Mouse (Mus musculus): ENCODE results near the gene Defb19. TPM values are rescaled to one million over a fixed set of nuclear protein-coding genes. Genes with fewer than 3 reads are reported as not detected.

The Defb19 gene
- polyA plus RNA-seq, 1 experiment = not detected

DNA sequence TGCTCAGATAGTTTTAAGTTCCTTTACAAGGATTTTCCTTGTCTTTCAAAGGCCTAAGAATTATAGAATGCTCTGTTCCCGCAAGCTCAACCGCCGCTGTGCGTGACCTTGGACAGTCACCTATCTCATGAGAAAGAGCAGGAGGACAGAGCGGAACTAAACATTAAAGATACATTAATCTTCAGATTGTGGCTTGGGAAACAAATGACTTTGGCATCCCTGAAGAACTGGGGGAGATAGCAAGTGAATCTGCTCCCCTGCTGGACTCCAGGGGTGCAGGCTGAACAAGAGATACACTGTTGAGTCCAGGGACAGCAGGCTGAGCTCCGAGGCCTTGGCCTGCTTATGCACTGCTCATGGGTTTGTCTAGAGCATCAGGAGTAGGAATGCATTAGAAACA is 20.0 kb upstream of the Defb19 start:
- 91% methylated on average over 6 of the region's 6 CpGs for WGBS
- no peak for TF ChIP-seq CTCF (IDR thresholded peaks at IDR 0.05; ENCODE audit: insufficient read depth, low read depth, low read length)
- TF ChIP-seq POLR2A (IDR thresholded peaks at IDR 0.05; ENCODE audit: insufficient read depth, low read depth, low read length) = no peak
- Histone ChIP-seq H3K27ac (ENCODE audit: insufficient read depth, low read depth, low read length) (no peak overlapping the region), H3K4me3 (ENCODE audit: insufficient read depth, low read depth, low read length) (no peak overlapping the region), H3K4me1 (ENCODE audit: control insufficient read depth, insufficient read depth, low read length) (no peaks in the 10 kb centered on the region)

DNA sequence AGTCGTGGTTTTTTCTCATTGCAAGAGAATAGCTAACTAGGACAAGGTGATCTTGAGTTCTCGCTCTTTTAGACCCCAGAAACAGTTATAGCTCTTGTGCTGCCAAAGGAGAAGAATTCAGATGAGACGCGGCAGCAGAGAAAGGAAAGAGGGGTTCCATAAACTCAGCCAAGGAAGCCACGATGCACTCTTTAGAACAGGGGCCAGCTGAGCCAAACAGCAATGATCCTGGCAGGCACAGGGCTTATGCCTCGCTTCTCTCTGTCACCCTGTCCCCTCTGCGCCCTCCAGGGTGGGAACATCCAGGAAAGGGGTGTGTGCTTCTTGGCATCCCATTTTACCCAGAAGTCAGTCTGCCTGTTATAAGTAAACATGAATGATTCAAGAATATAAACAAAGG is 19.2 kb upstream of the Defb19 start, which contains the start of gene Defb45:
TSS of gene Defb45 (minus strand) at position 101 of the 400 bp plus-strand sequence.
- no peak within 1 kb of the TSS for H3K4me3 ChIP-seq (ENCODE audit: insufficient read depth, low read depth, low read length)
- TF ChIP-seq CTCF (IDR thresholded peaks at IDR 0.05; ENCODE audit: insufficient read depth, low read depth, low read length) (no peak), POLR2A (IDR thresholded peaks at IDR 0.05; ENCODE audit: insufficient read depth, low read depth, low read length) (no peak)
- WGBS = 56% methylated on average over 7 of the region's 7 CpGs
- no peak within 1 kb of the TSS for H3K27ac ChIP-seq (ENCODE audit: insufficient read depth, low read depth, low read length)
- H3K4me1 ChIP-seq (ENCODE audit: control insufficient read depth, insufficient read depth, low read length) = no peaks in the 10 kb centered on the region

DNA sequence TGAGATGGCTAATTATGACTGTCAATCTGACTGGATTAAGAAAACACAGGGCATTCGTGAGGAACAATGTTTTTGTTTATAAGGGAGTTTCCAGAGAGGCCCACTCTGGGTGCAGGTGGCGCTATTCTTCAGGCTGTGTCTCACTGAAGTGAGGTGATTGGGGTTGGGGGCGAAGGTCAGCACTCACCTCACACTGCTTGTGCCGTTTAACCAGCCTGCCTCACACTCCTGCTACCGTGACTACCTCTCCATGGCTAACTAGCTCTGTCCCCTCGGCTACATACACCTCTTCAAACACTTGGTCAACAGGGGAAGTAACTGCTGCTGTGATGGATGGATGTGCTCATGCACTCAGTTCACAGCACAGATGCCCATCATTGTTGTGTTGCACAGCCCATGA is 8.9 kb upstream of the Defb19 start:
- H3K4me3 ChIP-seq (ENCODE audit: insufficient read depth, low read depth, low read length) = no peak overlapping the region
- WGBS = 51% methylated on average over 6 of the region's 6 CpGs
- TF ChIP-seq POLR2A (IDR thresholded peaks at IDR 0.05; ENCODE audit: insufficient read depth, low read depth, low read length) (no peak), CTCF (IDR thresholded peaks at IDR 0.05; ENCODE audit: insufficient read depth, low read depth, low read length) (no peak)
- H3K4me1 ChIP-seq (ENCODE audit: control insufficient read depth, insufficient read depth, low read length) = no peaks in the 10 kb centered on the region
- no peak overlapping the region for H3K27ac ChIP-seq (ENCODE audit: insufficient read depth, low read depth, low read length)

DNA sequence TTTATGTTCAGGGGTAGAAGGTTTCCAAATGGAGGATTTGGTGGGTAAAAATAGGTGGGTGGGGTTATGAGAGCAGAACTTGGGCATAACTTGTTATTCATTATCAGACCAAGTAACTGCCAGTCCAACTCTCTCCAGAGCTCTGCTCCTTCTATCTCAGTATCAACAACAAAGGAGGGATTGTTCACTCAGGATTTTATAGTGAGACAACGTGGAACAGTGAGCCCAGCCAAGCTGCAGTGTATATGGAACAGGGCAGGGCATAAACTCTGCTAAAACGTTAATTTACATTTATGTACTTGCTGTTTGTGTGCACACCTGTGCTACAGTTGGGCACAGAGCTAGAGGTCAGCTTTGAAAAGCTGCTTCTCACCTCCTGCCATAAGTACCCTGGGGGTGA is 8.3 kb upstream of the Defb19 start:
- Histone ChIP-seq H3K4me3 (ENCODE audit: insufficient read depth, low read depth, low read length) (no peak overlapping the region), H3K4me1 (ENCODE audit: control insufficient read depth, insufficient read depth, low read length) (no peaks in the 10 kb centered on the region), H3K27ac (ENCODE audit: insufficient read depth, low read depth, low read length) (no peak overlapping the region)
- no peak for TF ChIP-seq CTCF (IDR thresholded peaks at IDR 0.05; ENCODE audit: insufficient read depth, low read depth, low read length)
- TF ChIP-seq POLR2A (IDR thresholded peaks at IDR 0.05; ENCODE audit: insufficient read depth, low read depth, low read length) = no peak
- WGBS = 34% methylated on average over 2 of the region's 2 CpGs

DNA sequence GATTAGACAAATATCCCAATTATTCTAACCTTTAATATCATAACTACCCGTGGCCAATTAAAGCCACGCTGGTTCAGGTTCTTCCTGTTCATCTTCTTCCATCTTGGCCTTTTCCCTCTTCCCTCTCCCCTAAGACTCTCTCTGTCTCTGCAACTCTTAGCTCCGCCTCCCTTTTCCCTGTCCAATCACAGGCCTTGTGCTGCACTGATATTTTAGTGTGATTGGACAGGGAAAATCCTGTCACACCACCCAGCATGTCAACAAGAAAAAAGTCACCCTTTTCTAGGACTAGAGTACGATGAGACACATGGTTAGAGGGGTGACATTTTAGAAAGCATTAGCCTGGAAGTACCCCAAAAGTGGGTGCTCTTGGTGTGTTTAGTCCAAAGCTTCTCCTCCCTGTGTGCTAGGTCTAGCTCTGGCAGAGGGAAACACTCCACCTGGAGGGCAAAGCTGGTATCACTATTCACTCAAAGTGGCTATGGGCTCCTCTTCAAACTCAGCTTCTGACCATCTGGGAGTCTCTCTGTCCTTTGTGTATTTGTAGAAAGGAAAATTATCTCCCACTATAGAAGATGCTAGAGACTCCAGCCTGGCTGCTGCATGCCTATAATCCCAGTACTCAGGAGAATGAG is 6.9 kb upstream of the Defb19 start:
- TF ChIP-seq POLR2A (IDR thresholded peaks at IDR 0.05; ENCODE audit: insufficient read depth, low read depth, low read length) (no peak), CTCF (IDR thresholded peaks at IDR 0.05; ENCODE audit: insufficient read depth, low read depth, low read length) (no peak)
- no peak overlapping the region for H3K4me3 ChIP-seq (ENCODE audit: insufficient read depth, low read depth, low read length)
- no peaks in the 10 kb centered on the region for H3K4me1 ChIP-seq (ENCODE audit: control insufficient read depth, insufficient read depth, low read length)
- WGBS = 79% methylated on average over 4 of the region's 4 CpGs
- H3K27ac ChIP-seq (ENCODE audit: insufficient read depth, low read depth, low read length) = no peak overlapping the region

DNA sequence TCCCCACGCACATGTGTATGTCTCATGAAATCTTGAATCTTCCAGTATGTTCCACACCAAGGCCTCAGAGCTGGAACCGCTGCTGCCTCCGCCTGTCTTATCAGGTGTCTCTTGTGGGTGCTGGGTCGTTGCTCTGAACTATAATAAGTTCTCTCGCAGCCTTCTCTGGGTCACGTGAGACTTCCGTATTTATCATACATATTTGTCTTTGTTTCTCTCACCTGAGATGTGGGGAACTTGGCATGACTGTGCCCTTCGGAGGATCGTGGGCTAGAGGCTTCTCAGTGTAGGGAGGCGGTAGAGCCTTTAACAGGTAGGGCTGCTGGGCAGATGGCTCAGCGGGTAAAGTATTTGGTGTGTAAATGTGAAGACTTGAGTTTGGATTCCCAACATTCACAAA is 500 bp upstream of the Defb19 start:
- Histone ChIP-seq H3K4me3 (ENCODE audit: insufficient read depth, low read depth, low read length) (no peak overlapping the region), H3K27ac (ENCODE audit: insufficient read depth, low read depth, low read length) (no peak overlapping the region), H3K4me1 (ENCODE audit: control insufficient read depth, insufficient read depth, low read length) (no peaks in the 10 kb centered on the region)
- TF ChIP-seq POLR2A (IDR thresholded peaks at IDR 0.05; ENCODE audit: insufficient read depth, low read depth, low read length) = no peak
- no peak for TF ChIP-seq CTCF (IDR thresholded peaks at IDR 0.05; ENCODE audit: insufficient read depth, low read depth, low read length)
- WGBS = 95% methylated on average over 11 of the region's 11 CpGs

DNA sequence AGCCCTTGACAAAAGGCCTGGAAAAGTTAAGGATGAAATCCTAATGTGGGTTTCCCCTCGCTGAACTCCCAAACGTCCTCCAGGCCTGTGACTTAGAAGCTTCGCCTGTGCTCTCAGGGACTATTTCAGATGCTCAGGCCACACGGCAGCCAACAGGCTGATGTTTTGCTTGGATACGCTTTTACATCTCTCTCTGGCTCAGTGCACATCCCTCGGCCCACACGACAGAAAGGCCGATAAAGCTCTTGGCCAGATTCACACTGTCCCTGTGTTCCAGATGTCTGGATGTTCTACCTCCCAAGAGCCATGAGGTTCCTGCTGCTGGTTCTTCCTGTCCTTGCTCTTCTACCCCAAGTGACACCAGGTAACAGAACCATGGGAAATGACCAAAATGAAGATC is 6.6 kb downstream of the Defb19 start:
- 87% methylated on average over 8 of the region's 8 CpGs for WGBS
- H3K4me1 ChIP-seq (ENCODE audit: control insufficient read depth, insufficient read depth, low read length) = no peaks in the 10 kb centered on the region
- no peak overlapping the region for H3K4me3 ChIP-seq (ENCODE audit: insufficient read depth, low read depth, low read length)
- no peak for TF ChIP-seq POLR2A (IDR thresholded peaks at IDR 0.05; ENCODE audit: insufficient read depth, low read depth, low read length)
- TF ChIP-seq CTCF (IDR thresholded peaks at IDR 0.05; ENCODE audit: insufficient read depth, low read depth, low read length) = no peak
- H3K27ac ChIP-seq (ENCODE audit: insufficient read depth, low read depth, low read length) = no peak overlapping the region

DNA sequence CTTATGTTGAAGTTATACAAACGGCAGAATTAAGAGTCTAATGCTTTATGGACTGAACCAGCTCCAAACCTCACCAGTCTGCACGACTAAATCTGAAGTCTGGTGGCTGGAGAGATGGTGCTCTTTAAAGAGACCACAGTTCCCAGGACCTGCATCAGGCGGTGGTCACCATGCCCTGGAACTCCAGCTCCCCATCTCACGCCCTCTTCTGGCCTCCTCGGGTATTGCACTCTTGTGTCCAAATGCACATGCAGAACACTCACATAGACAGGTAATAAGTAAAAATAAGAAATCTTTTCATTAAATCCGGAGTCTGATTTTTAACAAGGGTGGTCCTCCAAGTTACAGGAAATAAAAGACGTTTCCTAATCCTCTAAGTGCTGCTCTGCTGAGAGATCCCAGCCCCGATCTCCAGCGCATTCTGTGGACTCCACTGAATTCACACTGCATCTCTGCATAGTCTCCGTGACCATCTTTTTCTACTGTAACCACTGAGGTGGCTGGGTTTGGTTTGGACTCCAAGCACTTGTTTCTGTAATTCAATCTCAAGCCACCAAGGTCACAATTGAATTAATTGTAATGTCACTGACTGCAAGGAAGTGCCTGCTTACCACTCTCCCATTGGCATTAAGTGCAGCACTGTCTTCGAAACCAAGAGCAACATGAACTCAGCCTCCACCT is 7.9 kb downstream of the Defb19 start, which contains the start of gene Defb21:
TSS of gene Defb21 (plus strand) at position 631 of the 681 bp plus-strand sequence.
- Histone ChIP-seq H3K4me3 (ENCODE audit: insufficient read depth, low read depth, low read length) (no peak within 1 kb of the TSS), H3K27ac (ENCODE audit: insufficient read depth, low read depth, low read length) (no peak within 1 kb of the TSS), H3K4me1 (ENCODE audit: control insufficient read depth, insufficient read depth, low read length) (no peaks in the 10 kb centered on the region)
- no peak for TF ChIP-seq POLR2A (IDR thresholded peaks at IDR 0.05; ENCODE audit: insufficient read depth, low read depth, low read length)
- TF ChIP-seq CTCF (IDR thresholded peaks at IDR 0.05; ENCODE audit: insufficient read depth, low read depth, low read length) = no peak
- 66% methylated on average over 11 of the region's 11 CpGs for WGBS

DNA sequence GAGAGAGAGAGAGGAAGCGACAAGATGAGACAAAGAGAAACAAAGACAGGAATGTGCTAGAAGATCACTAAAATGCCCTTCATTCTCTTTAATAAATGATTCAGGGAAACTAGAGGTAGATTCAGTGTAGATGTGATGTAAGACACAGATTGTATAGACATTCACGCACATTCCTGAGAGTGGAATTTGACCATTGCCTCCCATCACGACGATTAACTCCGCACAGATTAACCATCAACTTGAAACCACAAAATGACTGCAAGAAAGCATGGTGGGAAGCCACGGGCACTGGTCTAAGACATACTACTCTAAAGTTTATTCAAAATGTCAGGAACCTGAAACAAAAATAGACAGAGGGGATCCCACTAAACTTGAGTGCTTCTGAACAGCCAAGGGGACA is 9.8 kb downstream of the Defb19 start:
- 83% methylated on average over 6 of the region's 6 CpGs for WGBS
- TF ChIP-seq POLR2A (IDR thresholded peaks at IDR 0.05; ENCODE audit: insufficient read depth, low read depth, low read length) (no peak), CTCF (IDR thresholded peaks at IDR 0.05; ENCODE audit: insufficient read depth, low read depth, low read length) (no peak)
- no peak overlapping the region for H3K27ac ChIP-seq (ENCODE audit: insufficient read depth, low read depth, low read length)
- H3K4me1 ChIP-seq (ENCODE audit: control insufficient read depth, insufficient read depth, low read length) = no peaks in the 10 kb centered on the region
- no peak overlapping the region for H3K4me3 ChIP-seq (ENCODE audit: insufficient read depth, low read depth, low read length)
